Mouse (Mus musculus): ENCODE data around the gene Trappc1.

DNA sequence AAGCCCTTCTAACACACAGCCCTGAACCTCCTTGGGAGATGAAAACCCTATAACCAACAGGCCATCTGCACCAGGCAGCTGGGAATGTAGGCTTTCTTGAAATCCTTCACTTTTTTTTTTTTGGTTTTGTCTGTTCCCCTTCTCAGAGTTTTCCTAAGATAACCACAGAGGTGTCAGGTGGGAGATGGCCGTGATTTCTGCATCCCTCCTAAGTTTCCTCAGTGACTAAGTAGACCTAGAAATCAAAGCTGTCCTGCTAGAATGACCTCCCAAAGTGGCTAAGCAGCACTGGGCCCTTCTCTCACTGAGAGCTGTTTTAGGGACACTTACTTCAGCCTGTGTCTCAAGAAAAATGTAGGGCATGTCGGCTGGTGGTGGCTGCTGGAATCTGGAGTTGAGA lies 26.0 kb upstream of the Trappc1 start:
- TF ChIP-seq POLR2A (IDR thresholded peaks at IDR 0.05; ENCODE audit: low read depth, low read length) = no peak
- TF ChIP-seq CTCF (IDR thresholded peaks at IDR 0.05; ENCODE audit: borderline replicate concordance, insufficient read depth, low read length) = no peak
